Mouse (Mus musculus) NIH3T3 (cell line): ENCODE results near the gene Fcnb.
A peak's percentile ranks its signal among the peaks of the same experiment; 100 is the strongest.

Experiments
- DNase-seq: peaks from one replicate; pipeline ENCODE4 v3.0.0-alpha.2; 2012; ENCODE audit warnings: low read depth

Gene Fcnb

DNA sequence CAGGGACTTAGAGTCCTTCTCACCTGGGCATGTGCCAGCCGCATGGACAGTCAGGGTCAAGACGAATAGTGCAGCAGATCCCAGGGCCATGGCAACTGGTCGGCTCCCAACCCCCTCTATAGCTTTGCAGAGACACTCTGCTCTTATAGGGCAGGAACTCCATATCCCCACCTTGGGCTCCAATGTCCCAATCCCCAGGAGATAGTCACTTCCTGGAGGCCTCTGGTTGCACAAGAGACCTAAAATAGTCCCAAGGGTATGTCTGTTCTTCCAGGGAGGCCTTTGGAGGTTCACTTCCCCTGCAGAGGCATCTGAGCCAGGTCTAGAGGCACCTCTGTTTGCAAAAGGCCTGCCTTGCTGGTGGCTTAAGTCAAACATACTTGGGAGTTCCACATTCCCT lies at the start of gene Fcnb:
TSS of gene Fcnb (minus strand) at position 118 of the 400 bp plus-strand sequence.
- no peak for DNase-seq

DNA sequence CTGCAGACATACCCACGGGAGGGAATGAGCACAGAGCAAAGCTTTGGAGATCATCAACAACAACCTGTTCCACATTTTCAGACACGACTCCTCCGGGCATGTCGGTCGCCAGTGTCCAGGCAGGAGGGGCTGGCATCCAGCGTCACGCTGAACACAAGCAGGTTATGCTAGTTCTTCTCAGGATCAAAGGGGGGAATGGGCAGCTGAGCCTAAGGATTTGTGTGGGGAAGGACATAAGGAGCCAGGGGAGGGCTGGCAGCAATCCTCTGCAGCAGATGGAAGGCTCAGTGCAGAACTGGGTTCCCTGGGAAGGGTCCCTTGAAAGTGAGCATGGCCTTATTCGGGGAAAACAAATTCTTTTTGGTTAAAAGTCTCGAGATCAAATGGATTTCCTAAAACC lies 49.1 kb upstream of the Fcnb start:
- no peak for DNase-seq

DNA sequence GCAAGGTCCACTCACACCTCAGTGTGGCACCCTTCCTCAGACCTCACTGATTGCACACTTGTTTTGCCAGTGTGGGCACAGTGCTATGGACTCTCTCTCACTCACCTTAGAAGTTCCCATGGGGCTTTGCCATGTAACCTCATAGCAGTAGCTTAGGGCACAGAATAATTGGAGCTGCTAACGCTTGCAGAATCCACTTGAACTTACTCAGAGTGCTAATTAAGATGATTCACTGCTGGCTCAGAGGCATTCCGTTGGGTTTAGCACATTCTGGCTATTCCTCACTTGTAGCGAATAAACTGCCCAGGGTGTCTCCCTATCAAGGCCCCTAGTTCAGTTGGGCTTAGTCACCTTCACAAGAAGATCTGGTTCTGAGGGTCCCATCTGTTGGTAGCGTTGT lies 47.4 kb upstream of the Fcnb start:
- peak; percentile 17 for DNase-seq

DNA sequence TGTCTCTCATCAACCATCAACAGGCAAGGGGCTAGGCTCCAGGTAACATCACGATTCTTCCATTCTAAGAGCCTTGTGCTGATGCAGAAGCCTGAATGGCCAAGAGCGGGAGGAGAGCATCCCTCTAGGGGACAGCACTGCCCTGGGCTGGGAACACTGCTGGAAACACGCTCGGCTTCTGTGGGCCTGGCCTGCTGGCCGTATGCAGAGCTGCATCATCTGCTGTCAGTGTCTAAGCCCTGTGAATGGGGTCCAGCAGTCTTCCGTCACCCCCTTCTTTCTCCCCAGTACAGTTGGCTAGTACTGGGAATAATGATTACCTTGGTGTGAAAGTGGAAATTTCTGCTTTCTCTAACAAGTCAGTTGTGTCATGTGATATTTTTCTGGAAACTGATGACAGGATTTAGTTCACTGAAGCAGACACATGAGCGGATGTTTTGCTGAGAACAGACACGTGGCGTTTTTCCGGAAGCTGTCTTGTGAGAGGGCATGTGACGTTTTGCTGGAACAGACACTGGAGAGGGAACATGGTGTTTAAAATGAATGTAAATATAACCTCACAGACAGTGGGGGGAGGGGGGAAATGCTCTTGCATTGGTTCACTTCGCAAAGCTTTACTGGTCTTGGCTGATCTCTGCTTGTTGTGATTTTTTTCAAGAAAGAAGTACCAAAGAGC lies 42.2 kb upstream of the Fcnb start:
- no peak for DNase-seq

DNA sequence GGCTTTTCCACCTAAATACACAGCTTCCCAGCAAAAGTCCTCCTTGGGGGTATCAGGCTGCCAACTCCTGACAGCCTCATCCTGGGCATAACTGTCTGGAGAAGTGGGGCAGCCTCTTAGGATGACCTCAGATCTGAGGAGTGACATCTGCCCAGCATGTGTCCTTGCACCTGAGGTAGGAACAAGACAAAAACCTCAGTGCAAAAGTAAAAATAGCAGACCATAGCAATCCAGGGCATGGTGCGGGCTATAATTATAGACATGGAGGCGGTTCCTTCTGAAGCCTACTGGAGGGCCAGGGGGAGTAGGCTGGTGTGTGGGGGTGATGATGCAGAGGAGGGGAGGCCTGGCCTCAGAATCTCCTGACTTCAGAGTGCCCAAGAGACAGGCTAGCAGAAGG lies 39.2 kb upstream of the Fcnb start:
- no peak for DNase-seq

DNA sequence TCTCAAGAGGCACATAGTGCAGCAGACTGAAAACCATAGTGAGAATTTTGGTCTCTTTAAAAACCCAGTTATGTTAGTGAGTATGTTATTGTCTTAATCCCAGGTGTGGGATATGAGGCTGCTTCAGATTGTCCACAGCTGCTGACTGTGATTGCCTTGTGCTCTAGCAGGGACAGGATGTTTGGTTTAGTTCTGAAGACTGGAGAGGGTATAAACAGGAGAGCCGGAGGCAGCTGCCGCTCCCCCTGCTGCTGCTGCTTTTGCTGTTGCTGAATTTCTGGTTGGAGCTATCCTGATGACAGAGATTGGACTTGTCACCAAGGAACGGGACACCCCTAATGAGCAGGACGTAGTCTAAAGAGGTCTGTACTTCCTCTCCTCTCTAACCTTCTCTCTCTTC lies 36.6 kb upstream of the Fcnb start:
- no peak for DNase-seq

DNA sequence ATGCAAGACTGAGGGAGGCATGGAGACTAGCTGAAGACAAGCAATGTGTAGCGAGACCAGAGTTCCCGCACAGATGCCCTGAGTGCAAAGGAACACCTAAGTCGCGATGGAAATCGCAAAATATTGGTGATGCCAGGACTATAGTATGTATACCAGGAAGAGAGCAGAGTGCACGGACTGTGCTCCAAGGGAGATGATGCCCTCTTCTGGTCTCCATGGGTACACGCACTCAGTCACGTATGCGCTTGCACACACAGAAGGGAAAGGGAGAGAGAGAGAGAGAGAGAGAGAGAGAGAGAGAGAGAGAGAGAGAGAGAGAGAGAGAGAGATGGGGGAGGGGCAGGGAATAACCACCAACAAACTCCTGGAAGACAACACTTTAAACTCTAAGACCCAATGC lies 35.7 kb upstream of the Fcnb start:
- DNase-seq, result no peak

DNA sequence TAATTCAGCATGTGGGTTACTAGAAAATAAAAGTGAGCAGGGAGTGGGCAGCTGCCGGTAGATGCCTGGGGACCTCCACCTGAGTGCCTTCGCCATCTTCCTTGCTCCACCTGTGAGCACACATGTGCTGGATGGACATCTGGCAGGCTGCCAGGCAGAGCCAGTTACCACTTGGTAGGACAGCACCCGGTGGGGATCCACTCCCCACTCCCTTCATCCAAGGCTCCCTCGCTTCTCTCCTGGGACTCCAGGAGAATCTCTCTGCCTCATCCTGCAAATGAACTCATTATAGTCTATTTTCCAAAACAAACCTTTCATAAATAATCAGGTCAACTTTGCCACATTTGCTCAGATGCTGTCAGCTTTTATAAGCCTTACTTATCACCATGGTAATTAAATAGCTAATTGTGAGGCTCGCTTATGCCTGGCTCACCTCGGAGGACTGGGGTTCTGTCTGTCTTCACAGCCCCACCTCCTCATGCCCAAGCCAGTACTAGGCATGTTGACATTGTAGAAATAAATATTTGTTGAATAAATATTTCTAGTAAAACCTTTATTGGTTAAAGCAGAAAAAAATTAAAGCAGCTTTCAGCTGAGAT lies 33.9 kb upstream of the Fcnb start:
- DNase-seq, result no peak

DNA sequence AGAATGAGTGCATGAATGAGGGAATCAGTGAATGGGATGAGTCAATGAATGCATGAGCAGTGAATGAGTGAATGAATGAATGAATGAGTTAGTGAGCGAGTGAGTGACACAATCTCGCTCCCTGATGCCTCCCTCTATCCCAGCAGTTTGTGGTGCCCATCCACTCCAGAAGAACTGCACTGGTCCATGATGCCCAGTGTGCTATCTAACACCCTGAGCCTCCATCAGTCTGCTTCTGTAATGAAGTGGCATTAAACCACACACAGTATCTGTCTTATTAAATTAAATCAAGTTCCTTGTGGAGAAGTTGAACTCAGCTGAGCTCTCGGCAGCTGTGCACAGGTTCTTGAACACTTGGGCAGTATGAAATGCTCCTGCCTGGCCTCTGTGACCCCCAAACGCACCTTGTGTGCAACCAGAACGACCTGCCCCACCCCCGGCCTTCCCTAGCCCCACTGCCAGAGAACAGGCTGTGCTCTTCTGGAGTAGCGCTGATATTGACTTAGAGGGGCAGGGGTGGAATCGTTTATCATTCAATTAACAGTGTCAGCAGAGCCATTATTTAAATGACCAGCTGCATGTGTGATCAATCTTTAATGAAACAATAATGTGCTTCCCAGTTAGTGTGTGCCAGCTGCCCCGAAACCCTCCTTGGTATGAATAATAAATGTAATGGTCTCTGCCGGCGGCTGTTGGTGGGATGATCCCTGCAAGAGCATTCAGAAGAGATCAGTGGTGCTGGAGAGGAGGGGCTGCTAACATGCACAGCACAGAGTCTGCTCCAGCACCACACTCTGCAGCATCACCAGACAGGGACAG lies 33.0 kb upstream of the Fcnb start:
- DNase-seq, result no peak

DNA sequence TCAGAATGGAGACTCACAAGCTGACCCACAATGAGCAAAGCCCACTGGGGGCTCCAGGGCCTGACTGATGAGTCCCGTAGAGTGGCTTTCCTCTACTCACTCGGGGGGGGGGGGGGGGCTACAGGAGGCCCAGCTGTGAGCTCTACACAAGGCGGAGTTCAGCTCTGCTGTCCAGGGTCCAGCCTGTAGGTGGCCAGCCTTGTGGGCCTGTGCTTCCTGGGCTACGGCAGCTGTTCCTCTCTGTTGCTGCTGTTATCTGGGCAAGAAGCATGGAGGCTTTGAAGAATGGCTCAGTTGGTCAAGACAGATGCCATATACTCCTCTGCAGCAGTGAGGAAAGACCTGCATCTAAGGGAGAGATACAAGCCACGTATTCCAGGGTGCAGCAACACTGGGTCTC lies 24.1 kb upstream of the Fcnb start:
- DNase-seq, result no peak

DNA sequence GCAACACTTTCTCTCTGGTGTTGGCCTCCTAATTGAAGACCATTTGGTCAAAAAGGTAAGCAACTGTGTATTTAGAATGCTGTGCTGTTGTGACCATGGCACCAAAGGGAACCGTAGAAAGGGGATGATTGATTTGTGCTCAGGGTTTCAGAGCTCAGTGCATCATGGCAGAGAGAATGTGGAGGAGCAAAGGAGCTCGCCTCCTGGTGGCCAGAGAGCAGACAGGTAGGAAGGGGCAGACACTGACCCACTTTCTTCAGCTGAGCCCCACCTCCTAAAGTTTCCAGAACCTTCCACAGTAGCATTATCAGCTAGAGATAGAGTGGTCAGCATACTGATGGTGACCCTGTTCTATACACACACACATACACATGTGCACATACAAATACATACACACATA lies 21.3 kb upstream of the Fcnb start:
- no peak for DNase-seq

DNA sequence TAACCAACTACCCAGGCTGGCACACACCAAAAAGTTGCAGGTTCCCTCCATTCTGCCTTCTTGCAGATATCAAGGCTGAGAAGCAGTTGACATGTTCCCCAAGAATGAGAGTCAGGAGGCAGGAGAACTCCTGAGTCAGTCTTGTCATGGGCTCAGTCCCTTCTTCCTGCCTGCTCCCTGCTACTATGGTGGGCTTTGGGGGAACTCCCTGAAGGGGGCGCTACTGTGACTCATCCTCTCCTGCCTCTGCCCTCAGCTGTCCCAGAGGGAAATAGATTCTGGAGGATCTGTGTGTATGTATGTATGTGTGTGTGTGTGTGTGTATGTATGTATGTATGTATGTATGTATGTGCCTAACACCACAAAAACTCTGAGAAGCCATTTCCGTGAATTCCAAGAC lies 19.0 kb upstream of the Fcnb start:
- no peak for DNase-seq

DNA sequence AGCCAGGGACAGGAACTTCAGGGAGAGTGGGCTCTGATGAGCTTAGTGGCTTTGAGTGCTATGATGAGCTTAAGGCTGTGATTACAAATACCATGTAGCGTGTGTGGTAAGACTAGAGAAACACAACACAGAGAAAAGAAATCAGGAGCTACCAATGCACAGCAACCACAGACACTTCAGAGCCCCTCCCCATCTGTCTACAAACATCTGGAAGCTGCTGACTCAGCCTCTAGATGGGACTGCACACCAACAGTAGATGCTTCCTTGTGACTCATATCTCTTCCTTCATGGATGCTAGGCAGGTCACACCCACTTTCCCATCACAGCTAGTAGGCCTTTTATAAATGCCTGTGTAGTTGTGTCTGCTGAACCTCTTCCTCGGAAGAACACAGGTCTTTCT lies 17.2 kb upstream of the Fcnb start:
- peak; percentile 51 for DNase-seq

DNA sequence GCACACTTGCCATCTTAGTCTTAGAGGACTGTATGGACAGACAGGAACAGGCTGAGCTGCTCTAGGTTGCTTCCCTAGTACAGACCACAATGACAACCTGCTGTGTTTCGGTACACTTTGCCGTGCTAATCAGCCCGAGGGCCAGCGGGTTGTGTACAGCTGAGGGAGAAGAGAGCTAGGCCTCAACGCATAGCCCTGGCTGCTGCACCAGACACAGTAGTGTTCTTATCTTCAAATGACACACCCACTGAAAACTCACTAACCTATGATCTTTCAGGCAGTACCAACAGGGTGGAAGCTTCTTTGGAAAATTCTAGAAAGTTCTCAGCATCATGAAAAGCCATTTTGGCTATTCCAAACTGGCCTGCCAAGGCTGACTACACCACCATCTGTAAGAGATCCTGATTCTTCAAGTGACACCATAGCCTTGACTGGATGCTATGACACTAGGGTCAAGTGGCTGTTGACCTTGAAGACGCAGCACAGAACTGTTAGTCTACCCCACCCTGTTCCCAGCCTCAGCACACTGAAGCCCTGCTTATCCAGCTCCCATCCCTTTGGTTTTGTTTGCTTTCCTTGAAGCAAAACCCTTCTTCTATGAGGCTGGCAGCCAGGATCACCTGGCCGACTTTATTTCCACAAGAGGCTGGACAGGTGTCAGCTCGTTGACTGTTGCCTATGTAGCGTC lies 16.3 kb upstream of the Fcnb start:
- DNase-seq, result no peak

DNA sequence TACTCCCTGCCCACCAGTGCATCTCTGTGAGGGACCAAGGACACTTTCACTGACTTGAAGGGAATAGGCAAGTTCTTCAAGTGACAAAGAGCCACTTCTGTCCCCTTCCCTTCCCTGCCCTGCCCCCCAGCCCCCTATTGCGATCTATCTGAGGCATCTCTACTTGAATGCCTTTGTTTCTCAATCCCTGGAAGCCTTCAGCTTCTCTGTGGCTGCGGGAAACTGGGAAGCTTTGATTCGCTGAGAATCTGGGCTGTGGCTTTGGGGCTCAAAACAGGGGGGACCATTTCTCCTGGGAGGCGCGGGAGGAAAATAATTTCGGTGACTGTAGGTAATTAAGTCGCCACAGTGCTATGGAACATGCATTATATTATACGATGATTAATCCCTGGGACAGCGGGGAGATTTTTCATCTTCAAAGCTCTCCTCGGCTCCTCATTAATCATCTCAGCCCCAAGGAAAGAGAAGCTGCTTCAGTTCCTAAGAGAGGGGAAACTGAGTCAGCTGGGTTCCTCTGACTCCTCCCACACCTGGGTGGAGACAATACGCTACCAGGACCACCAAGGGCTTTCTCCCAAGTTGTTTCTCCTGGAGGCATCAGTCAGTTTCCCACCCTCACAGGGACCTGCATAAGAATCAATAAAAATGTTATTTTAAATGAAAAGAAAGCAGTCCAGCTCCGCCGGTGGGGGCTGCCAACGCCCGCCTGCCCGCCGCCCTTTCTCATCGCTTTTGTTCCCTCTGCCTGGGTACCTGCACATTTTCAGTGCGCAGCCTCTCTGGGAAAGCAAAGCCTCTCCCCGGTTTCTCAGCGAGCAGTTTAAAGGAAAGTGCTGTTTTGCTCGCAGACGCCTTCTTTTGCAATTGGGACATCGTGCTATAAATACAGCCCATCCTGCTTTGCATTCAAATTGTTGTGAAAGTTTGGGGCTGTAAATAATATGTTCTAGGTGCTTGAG lies 14.1 kb upstream of the Fcnb start:
- no peak for DNase-seq

DNA sequence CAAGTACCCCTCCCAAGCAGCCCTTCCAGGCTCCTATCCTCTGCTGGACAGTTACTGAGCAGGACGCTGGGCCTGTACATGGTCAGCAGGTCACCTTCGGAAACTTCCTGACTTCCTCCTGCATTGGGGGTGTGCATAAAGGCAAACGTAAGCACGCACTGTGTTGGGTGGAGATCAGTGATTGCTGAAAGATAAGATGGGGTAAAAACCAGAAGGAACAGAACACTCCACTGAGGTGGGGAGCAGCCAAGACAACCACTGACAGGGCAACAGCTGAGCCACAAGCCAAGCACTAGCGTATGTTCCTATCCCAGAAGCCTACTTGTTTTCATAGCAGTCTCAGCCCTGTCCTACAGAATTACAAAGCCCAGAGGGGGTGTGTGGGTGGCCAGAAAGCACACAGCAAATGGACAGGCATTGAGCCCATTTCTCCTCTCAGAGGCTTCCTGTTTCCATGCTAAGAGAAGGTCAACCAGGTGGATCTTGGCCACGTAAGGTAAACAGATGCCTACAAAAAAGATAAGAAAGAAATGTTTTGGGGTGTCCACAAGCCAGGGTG lies 12.1 kb upstream of the Fcnb start:
- no peak for DNase-seq

DNA sequence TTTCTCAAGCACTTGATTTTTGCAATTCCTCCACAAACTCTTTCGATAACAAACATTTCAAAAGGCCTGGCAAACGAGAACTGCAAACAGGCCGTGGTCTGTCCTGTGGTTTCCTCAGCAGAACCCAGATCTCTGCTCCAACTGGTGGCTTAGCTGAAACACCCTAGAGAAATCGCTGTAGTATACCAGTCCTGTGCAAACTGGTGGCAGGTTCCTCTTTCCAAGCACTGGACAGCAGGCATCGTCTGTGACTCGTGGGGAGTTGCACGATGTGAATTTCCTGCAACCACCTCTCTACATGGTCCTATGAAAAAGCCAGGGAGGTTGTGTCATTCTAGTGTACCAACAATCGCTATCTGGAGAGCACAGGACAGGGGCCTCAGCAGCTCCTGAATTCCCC lies 7.4 kb upstream of the Fcnb start:
- DNase-seq, result no peak

DNA sequence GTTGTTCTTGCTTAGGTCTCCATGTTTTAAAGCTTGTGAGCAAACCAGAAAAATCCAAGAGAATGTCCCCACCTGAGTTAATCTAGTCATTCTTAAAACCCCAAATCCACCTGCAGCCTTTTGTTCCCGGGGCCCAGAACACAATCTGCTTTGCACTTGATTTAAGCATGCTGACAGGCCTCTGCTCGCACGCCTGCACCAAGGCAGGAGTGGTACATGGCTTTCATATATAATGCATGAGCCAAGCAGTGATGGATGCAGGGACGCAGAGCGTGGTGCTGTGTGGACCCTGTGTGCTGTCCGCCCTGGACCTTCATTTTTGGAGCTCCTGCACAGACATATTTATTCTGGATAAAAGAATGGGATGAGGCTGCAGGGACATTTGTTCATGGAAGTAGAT lies 6.4 kb upstream of the Fcnb start:
- no peak for DNase-seq

DNA sequence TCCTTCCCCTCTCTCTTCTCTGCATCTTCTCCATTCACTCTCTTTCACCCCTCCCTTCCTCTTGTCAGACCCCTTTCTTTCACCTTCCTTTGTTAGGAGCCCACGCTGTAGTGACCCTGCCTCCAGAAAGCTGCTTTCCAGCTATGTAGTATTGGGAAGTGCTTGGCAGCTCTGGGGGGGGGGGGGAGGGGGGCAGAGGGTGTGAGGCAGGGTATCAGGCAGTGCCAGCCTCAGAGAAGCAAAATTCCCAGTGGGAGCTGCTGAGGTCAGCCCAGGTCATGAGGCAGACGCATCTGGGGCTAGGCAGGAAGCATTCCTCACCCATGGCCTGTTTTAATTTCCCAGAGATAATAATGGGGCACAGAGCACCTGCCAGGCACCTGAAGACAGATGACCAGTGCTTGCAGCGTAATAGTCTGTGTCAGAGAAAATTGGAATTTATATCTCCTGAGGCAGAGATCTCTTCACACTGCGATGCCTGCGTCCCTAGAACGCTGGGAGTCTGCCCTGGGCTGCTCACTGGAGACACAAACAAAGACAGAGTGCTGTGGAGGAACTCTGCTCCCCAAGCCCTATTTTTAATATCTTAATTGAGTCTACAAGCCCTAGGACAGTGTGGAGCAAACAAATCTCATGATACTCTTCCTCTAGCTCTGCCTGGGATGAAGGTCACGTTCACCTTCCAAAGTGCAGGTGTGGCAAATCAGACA lies 5.8 kb upstream of the Fcnb start:
- no peak for DNase-seq

DNA sequence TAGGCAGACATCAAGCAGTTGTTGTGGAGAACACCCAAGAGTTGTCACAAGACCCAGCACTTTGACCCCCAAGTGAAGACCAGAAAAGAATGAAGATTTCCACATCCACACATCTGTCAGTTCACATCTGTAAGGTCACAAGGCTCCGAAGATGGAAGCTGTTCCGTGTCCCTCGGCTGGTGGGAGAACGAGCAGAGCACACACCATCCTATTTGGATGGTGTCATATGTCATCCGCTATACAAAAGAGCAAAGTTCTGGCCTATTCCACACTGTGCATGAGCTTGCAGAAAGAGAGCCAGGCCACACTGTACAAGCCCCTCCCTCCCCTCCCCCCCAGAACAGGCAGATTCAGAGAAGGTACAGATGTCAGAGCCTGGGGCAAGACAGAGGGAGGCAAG lies 4.4 kb upstream of the Fcnb start:
- peak; percentile 4 for DNase-seq

DNA sequence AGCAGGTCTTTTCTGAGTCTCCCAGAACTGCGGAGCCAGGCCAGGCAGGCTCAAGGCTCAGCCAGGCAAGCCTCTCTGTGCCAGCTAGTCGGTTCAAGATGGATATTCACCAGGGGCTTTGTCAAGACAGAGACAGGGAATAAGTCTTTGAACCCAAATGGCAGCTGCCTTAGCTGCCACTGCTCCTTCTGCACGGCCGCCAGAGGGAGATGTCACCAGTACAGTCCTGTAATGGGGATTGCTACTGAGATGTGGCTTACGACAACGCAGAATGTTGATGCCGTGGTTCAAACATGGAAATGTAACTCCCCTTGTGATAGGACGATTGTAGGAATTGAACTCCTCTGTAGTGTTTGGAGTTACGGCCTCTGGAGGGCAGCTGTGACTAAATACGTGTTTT lies 1.4 kb upstream of the Fcnb start:
- peak; percentile 37 for DNase-seq
